Mouse (Mus musculus): ENCODE measurements around the gene Sult6b1. TPM values are rescaled to one million over a fixed set of nuclear protein-coding genes. Genes with fewer than 3 reads are reported as not detected.

Sult6b1 gene
- polyA plus RNA-seq, 1 experiment from 2014 or later: not detected

GRCm38 (mm10) chr17:78917696-78918095 is 10.9 kb upstream of the Sult6b1 start:
- Histone ChIP-seq H3K4me1 (ENCODE audit: control insufficient read depth, insufficient read depth, low read length) (peaks cover 4% of the 10 kb centered on the region; the same call in 1 of the 2 replicates), H3K36me3 (ENCODE audit: control insufficient read depth, insufficient read depth, low read length) (peaks cover 12% of the 10 kb centered on the region), H3K4me2 (peak overlapping the region; percentile 78), H3K9me3 (ENCODE audit: control insufficient read depth, low read length) (no peaks in the 10 kb centered on the region), H3K27me3 (ENCODE audit: control insufficient read depth, insufficient read depth, low read length) (no peaks in the 10 kb centered on the region), H3K4me3 (ENCODE audit: low read depth, low read length) (no peak overlapping the region), H3K9ac (ENCODE audit: low read length) (no peak overlapping the region; the same call in 1 of the 2 replicates), H3K27ac (ENCODE audit: low read depth, low read length) (no peak overlapping the region)
- DNase-seq (ENCODE audit: low spot score, missing footprints) (peak; percentile 82), ATAC-seq (ENCODE audit: low FRiP score) (no peak)
- 42% methylated on average over 6 of the region's 6 CpGs for WGBS

- 6% methylated on average over 11 of the region's 11 CpGs for WGBS
- ATAC-seq (ENCODE audit: low FRiP score): peak; percentile 25; the same call in 1 of the 2 replicates
Measured at GRCm38 (mm10) chr17:78916899-78917298, 10.1 kb upstream of the Sult6b1 start.

GRCm38 (mm10) chr17:78916369-78916813 is 9.6 kb upstream of the Sult6b1 start, which contains the start of gene Cebpzos:
Gene Cebpzos (plus strand): TSS chr17:78916500.
- DNase-seq (ENCODE audit: low spot score, missing footprints) (peak; percentile 98), ATAC-seq (ENCODE audit: low FRiP score) (peak; percentile 94)
- peaks cover 4% of the 10 kb centered on the region; the same call in 1 of the 2 replicates for H3K4me1 ChIP-seq (ENCODE audit: control insufficient read depth, insufficient read depth, low read length)

More at GRCm38 (mm10) chr17:78916899-78917298, 10.1 kb upstream of the Sult6b1 start:
- Histone ChIP-seq H3K4me3 (ENCODE audit: low read depth, low read length) (peak overlapping the region; percentile 64), H3K9me3 (ENCODE audit: control insufficient read depth, low read length) (no peaks in the 10 kb centered on the region), H3K36me3 (ENCODE audit: control insufficient read depth, insufficient read depth, low read length) (peaks cover 10% of the 10 kb centered on the region), H3K4me1 (ENCODE audit: control insufficient read depth, insufficient read depth, low read length) (peaks cover 4% of the 10 kb centered on the region; the same call in 1 of the 2 replicates), H3K27ac (ENCODE audit: low read depth, low read length) (peak overlapping the region; percentile 53), H3K27me3 (ENCODE audit: control insufficient read depth, insufficient read depth, low read length) (no peaks in the 10 kb centered on the region), H3K4me2 (peak overlapping the region; percentile 78), H3K9ac (ENCODE audit: low read length) (peak overlapping the region; percentile 81)
- DNase-seq (ENCODE audit: low spot score, missing footprints): no peak

GRCm38 (mm10) chr17:78915772-78916171 is 9.0 kb upstream of the Sult6b1 start:
- H3K9ac ChIP-seq (ENCODE audit: low read length): peak overlapping the region; percentile 81
- DNase-seq (ENCODE audit: low spot score, missing footprints) (peak; percentile 85), ATAC-seq (ENCODE audit: low FRiP score) (peak; percentile 38)
- H3K27ac ChIP-seq (ENCODE audit: low read depth, low read length): no peak overlapping the region
- no peaks in the 10 kb centered on the region for H3K27me3 ChIP-seq (ENCODE audit: control insufficient read depth, insufficient read depth, low read length)
- H3K4me1 ChIP-seq (ENCODE audit: control insufficient read depth, insufficient read depth, low read length): peaks cover 4% of the 10 kb centered on the region; the same call in 1 of the 2 replicates
- peak overlapping the region; percentile 64 for H3K4me3 ChIP-seq (ENCODE audit: low read depth, low read length)
- H3K9me3 ChIP-seq (ENCODE audit: control insufficient read depth, low read length): no peaks in the 10 kb centered on the region
- peak overlapping the region; percentile 78 for H3K4me2 ChIP-seq
- 57% methylated on average over 6 of the region's 6 CpGs for WGBS
- H3K36me3 ChIP-seq (ENCODE audit: control insufficient read depth, insufficient read depth, low read length): peaks cover 3% of the 10 kb centered on the region; the same call in 1 of the 2 replicates

More at GRCm38 (mm10) chr17:78916369-78916813, 9.6 kb upstream of the Sult6b1 start, which contains the start of gene Cebpzos:
- H3K4me2 ChIP-seq: peak within 1 kb of the TSS; percentile 78
- WGBS: under 1% methylated on average over 37 of the region's 37 CpGs
- peak within 1 kb of the TSS; percentile 81 for H3K9ac ChIP-seq (ENCODE audit: low read length)
- peak within 1 kb of the TSS; percentile 53 for H3K27ac ChIP-seq (ENCODE audit: low read depth, low read length)
- H3K9me3 ChIP-seq (ENCODE audit: control insufficient read depth, low read length): no peaks in the 10 kb centered on the region
- H3K4me3 ChIP-seq (ENCODE audit: low read depth, low read length): peak within 1 kb of the TSS; percentile 64
- H3K36me3 ChIP-seq (ENCODE audit: control insufficient read depth, insufficient read depth, low read length): peaks cover 6% of the 10 kb centered on the region
- H3K27me3 ChIP-seq (ENCODE audit: control insufficient read depth, insufficient read depth, low read length): no peaks in the 10 kb centered on the region

- ATAC-seq (ENCODE audit: low FRiP score) (no peak), DNase-seq (ENCODE audit: low spot score, missing footprints) (no peak)
- no peak overlapping the region for H3K4me2 ChIP-seq
- 82% methylated on average over 3 of the region's 3 CpGs for WGBS
- no peak overlapping the region for H3K4me3 ChIP-seq (ENCODE audit: low read depth, low read length)
- no peaks in the 10 kb centered on the region for H3K27me3 ChIP-seq (ENCODE audit: control insufficient read depth, insufficient read depth, low read length)
- H3K36me3 ChIP-seq (ENCODE audit: control insufficient read depth, insufficient read depth, low read length): no peaks in the 10 kb centered on the region; the same call in 1 of the 2 replicates
- H3K9me3 ChIP-seq (ENCODE audit: control insufficient read depth, low read length): no peaks in the 10 kb centered on the region
- no peak overlapping the region for H3K27ac ChIP-seq (ENCODE audit: low read depth, low read length)
- peaks cover 4% of the 10 kb centered on the region; the same call in 1 of the 2 replicates for H3K4me1 ChIP-seq (ENCODE audit: control insufficient read depth, insufficient read depth, low read length)
- H3K9ac ChIP-seq (ENCODE audit: low read length): no peak overlapping the region
Measured at GRCm38 (mm10) chr17:78913921-78914320, 7.1 kb upstream of the Sult6b1 start.

- Histone ChIP-seq H3K4me3 (ENCODE audit: low read depth, low read length) (peak overlapping the region; percentile 16), H3K9me3 (ENCODE audit: control insufficient read depth, low read length) (no peaks in the 10 kb centered on the region), H3K4me2 (peak overlapping the region; percentile 36), H3K9ac (ENCODE audit: low read length) (peak overlapping the region; percentile 46; the same call in 1 of the 2 replicates), H3K4me1 (ENCODE audit: control insufficient read depth, insufficient read depth, low read length) (peaks cover 4% of the 10 kb centered on the region; the same call in 1 of the 2 replicates), H3K27ac (ENCODE audit: low read depth, low read length) (no peak overlapping the region), H3K36me3 (ENCODE audit: control insufficient read depth, insufficient read depth, low read length) (no peaks in the 10 kb centered on the region), H3K27me3 (ENCODE audit: control insufficient read depth, insufficient read depth, low read length) (no peaks in the 10 kb centered on the region)
- 28% methylated on average over 6 of the region's 6 CpGs for WGBS
- peak; percentile 79 for DNase-seq (ENCODE audit: low spot score, missing footprints)
- ATAC-seq (ENCODE audit: low FRiP score): peak; percentile 48
Measured at GRCm38 (mm10) chr17:78912861-78913281, 6.1 kb upstream of the Sult6b1 start.

- 81% methylated on average over 2 of the region's 2 CpGs for WGBS
- peak; percentile 54 for DNase-seq (ENCODE audit: low spot score, missing footprints)
- no peak overlapping the region for H3K4me2 ChIP-seq
Measured at GRCm38 (mm10) chr17:78909374-78909773, 2.6 kb upstream of the Sult6b1 start.

GRCm38 (mm10) chr17:78903158-78903557 is 3.6 kb downstream of the Sult6b1 start:
- Histone ChIP-seq H3K27ac (ENCODE audit: low read depth, low read length) (no peak overlapping the region), H3K4me3 (ENCODE audit: low read depth, low read length) (no peak overlapping the region), H3K4me1 (ENCODE audit: control insufficient read depth, insufficient read depth, low read length) (no peaks in the 10 kb centered on the region), H3K9ac (ENCODE audit: low read length) (no peak overlapping the region), H3K9me3 (ENCODE audit: control insufficient read depth, low read length) (no peaks in the 10 kb centered on the region), H3K27me3 (ENCODE audit: control insufficient read depth, insufficient read depth, low read length) (no peaks in the 10 kb centered on the region), H3K36me3 (ENCODE audit: control insufficient read depth, insufficient read depth, low read length) (no peaks in the 10 kb centered on the region), H3K4me2 (no peak overlapping the region)
- DNase-seq (ENCODE audit: low spot score, missing footprints) (no peak), ATAC-seq (ENCODE audit: low FRiP score) (no peak)
- WGBS: 92% methylated on average over 2 of the region's 2 CpGs

More at GRCm38 (mm10) chr17:78909374-78909773, 2.6 kb upstream of the Sult6b1 start:
- no peaks in the 10 kb centered on the region for H3K4me1 ChIP-seq (ENCODE audit: control insufficient read depth, insufficient read depth, low read length)
- ATAC-seq (ENCODE audit: low FRiP score): no peak
- H3K27me3 ChIP-seq (ENCODE audit: control insufficient read depth, insufficient read depth, low read length): no peaks in the 10 kb centered on the region
- H3K9ac ChIP-seq (ENCODE audit: low read length): no peak overlapping the region
- no peak overlapping the region for H3K4me3 ChIP-seq (ENCODE audit: low read depth, low read length)
- H3K9me3 ChIP-seq (ENCODE audit: control insufficient read depth, low read length): no peaks in the 10 kb centered on the region
- no peaks in the 10 kb centered on the region for H3K36me3 ChIP-seq (ENCODE audit: control insufficient read depth, insufficient read depth, low read length)
- H3K27ac ChIP-seq (ENCODE audit: low read depth, low read length): no peak overlapping the region

GRCm38 (mm10) chr17:78895394-78895793 is 11.4 kb downstream of the Sult6b1 start:
- Histone ChIP-seq H3K9me3 (ENCODE audit: control insufficient read depth, low read length) (no peaks in the 10 kb centered on the region), H3K4me2 (no peak overlapping the region), H3K4me1 (ENCODE audit: control insufficient read depth, insufficient read depth, low read length) (no peaks in the 10 kb centered on the region), H3K9ac (ENCODE audit: low read length) (no peak overlapping the region), H3K36me3 (ENCODE audit: control insufficient read depth, insufficient read depth, low read length) (no peaks in the 10 kb centered on the region), H3K4me3 (ENCODE audit: low read depth, low read length) (no peak overlapping the region), H3K27me3 (ENCODE audit: control insufficient read depth, insufficient read depth, low read length) (no peaks in the 10 kb centered on the region), H3K27ac (ENCODE audit: low read depth, low read length) (no peak overlapping the region)
- WGBS: 55% methylated on average over 8 of the region's 8 CpGs
- ATAC-seq (ENCODE audit: low FRiP score): no peak
- DNase-seq (ENCODE audit: low spot score, missing footprints): no peak

All from midbrain, embryonic 11.5 days (tissue).